Mouse (Mus musculus) thymus, postnatal 14 days (tissue): ENCODE measurements around the gene Clps.
A peak's percentile ranks its signal among the peaks of the same experiment; 100 is the strongest.
"Not testable (repeated sequence)": the region's sequence is repeated elsewhere in the genome, so short reads cannot be mapped to it uniquely, and the experiment has no call there.

ENCODE experiments used
- DNase-seq: peaks from one replicate; pipeline ENCODE4 v3.0.0; 2021

Gene Clps

DNA sequence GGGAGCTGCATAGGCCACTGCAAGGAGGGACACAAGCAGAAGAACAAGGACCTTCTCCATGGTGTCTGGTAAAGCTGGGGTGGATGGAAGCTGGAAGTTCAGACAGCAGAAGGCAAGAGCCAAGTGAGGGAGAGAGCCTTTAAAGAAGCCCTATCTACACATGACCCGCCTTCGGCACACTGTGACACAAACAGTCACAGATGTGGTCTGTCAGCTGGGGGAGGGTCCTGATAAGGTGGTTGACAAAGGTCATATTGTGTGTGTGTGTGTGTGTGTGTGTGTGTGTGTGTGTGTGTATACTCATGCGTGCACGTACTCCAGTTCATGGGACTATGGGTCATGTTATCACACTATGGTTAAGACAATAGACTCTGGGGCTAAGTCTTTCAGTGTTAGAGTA lies at the start of gene Clps:
Clps (minus strand) TSS at position 169 of the 400 bp plus-strand sequence.
- no peak for DNase-seq

DNA sequence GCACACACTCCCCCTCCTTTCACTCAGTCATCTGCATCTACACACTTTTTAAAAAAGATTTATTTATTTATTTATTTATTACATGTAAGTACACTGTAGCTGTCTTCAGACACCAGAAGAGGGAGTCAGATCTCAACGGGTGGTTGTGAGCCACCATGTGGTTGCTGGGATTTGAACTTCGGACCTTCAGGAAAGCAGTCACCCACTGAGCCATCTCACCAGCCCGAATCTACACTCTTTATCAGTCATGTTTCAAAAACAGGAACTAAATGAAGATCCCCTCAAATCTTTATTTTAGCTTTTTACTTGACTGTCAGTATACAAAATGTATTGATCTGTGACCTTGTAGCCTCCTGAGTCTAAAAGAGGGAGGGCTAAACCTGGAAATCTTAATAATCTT lies 49.0 kb upstream of the Clps start:
- DNase-seq, result no peak

DNA sequence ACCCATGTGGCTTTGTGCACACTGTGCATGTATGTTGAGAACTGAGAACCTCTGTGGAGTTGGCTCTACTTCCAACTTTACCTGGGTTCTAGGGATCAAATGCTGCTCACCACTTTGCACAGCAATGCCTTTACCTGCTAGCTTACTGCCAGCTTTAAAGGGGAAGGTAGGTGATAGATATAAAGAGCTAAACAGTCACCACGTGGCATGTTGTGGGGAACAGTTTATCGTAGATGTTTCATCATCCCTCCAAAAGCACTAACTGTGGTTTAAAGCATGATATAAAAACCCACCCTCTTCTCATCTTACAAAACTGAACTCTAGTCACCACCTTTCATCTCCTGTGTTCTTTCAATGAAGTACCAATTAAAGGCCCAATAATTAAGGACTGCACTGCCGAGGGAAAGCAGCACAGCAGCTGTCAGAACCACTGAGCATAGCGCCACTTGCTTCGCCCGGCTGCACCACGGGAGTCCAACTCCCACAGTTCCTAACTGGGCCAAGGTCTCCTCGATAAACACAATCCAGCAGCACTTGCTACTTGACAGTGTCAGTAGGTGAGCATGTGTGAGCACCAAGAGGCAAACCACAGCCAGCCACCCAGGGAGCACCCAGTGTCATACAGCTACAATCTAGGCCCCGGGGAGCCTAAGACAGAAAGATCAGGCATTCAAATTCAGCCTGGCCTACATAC lies 41.1 kb upstream of the Clps start:
- no peak for DNase-seq

DNA sequence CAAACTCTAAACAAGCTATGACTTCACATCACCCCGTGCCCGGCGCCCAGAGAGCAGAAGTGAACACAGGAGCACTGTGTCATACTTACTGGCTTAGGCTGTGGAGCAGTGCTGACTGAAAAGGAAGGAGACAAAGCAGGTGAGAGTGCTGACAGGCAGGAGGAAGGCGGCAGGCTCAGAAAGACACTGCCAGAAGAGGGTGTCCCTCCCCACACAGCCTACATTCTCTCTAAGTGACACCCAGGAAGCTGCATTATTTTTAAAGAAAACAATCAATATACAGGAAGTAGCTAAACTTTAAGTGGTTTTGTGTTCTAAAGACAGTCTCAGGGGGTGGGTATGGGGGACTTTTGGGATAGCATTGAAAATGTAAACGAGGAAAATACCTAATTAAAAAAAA lies 40.2 kb upstream of the Clps start:
- DNase-seq, result no peak

DNA sequence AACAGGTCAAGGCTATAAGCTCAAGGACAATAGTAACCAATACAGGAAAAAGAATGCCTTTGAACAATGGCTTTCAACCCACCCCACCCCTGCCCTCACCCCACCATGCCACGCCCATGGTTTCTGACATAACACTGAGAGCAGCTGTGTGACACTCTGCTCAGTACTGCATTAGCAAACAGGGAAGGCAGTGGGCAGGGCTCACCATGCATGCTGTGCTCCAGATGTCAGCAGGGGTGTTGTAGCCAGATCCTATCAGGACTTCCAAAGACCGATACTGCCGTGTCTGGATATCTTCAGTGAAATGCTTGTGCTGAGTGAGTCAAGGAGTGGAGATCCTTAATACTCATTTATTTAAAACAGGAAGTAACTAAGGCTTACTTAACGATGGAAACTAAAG lies 33.4 kb upstream of the Clps start:
- no peak for DNase-seq

DNA sequence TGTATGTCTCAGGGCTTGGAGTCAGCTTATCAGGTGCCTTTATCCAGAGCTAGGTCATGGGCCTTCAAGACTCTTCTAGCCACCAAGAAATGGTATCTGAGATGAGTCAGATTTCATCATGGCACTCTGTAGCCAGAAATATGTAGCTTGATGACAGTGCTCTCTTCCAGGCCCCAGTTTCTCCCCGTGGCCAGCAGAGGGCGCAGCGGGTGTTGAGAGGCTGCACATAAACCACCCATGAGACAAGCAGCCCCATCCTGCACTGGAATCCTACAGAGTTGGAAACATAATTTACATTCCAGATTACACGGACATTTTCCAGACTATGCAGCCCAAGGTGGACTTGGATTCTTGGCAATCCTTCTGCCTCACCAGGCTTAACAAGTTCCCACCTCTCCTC lies 32.4 kb upstream of the Clps start:
- DNase-seq, result peak; percentile 82

DNA sequence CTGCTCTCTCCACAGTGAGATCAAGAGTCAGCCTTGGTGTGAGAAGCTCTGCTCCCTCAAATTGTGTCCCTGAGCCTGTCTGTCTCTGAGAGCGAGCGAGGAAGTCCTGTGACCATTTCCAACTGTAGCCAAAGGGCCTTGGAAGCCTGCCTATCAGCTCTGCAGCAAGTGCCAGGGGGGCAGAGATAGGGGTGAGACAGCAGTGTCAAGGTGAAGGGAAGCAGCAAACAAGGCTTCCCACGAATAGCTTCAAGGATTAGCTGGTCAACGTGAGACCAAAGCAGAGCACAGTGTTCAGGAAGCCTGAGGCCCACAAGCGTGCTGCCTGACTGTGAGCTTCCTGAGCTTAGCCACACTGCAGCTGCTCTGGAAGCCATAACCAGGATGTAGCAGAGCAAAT lies 30.9 kb upstream of the Clps start:
- DNase-seq, result no peak

DNA sequence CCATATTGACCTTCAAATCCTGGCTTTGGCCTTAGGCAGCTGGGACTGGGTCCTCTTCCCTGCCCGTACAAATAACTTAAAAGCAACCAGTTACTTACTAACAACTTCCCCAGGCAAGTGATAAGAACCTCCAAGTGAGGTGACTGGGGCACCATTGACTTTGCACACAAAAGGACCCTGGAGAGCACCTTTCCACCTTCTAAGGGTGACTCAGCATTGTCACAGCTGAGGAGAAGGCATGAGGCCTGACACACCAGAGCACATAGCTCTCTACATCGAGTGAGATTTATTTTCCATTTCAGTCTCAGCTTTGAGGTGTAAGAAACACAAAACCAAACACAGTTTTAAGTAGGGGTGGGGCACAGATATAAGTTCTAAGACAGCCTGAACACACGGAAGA lies 30.0 kb upstream of the Clps start:
- no peak for DNase-seq

DNA sequence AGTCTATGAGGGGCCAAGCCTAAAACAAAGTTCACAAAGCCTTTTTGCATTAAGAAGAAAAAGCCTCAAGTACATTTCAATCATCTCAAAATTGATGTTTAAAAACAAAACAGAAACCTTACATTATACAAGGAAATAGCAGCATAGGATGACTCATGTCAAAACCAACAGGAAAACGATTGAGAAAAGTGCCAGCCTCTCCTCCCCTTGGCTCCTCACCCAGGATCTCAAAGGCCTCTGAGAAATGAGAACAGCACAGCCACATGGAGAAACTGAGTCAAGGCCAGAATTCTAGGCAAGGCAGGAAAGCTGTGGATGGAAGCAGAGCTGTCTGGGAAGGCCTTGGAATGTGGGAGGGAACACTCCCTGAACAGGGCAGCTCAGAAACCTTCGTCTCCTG lies 28.0 kb upstream of the Clps start:
- DNase-seq, result no peak

DNA sequence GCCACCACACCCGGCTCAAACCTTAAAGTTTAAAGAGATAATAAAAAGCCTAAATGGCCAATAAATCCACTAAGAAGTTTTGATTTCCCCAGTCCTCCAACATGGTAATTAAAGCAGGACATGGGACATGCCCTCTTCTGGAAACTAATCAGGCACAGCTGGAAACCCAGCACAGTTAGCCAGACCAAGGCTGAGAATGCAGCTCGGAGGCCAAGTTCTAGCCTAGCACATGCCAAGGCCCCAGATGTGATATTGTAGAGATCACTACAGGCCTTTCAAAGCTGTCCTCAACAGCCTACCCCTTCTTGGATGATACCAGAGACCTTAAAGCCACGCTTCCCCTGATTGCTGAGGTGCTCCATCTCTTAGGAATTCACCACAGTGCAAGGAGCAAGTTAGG lies 25.9 kb upstream of the Clps start:
- DNase-seq, result no peak

DNA sequence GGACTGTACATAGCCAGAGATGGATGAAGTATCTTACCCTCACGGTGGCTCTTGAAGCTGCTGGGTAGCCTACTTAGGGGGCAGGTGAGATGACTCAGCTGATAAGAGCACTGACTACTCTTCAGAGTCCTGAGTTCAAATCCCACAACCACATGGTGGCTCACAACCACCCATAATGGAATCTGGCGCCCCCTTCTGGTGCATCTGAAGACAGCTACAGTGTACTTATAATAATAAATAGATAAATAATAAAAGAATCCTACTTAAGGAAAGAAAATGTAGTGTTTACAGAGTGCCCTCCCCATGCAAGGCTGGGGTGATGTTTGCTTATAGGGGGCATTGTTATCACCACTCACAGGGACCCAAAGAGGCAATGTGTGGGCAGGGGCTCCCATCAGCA lies 20.5 kb upstream of the Clps start:
- DNase-seq, result no peak

DNA sequence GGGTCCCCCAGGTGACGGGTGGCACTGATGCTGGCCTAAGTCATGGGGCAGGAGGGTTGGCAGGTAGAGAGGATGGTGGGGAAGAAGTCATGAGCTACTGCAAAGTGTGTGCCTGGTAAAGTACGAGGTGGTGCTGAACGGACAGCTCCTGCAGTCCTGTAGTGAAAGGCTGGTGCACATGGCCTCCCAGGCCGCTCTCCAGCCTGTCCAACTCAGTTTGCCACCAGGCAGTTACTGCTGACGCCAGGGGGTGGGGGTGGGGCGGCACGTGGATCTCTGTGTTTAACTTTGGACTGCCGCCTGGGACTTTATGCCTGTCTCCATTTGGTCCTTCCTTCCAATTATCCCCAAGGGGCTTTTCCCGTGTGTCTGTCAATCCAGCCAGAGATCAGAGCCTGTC lies 19.8 kb upstream of the Clps start:
- peak; percentile 43 for DNase-seq

DNA sequence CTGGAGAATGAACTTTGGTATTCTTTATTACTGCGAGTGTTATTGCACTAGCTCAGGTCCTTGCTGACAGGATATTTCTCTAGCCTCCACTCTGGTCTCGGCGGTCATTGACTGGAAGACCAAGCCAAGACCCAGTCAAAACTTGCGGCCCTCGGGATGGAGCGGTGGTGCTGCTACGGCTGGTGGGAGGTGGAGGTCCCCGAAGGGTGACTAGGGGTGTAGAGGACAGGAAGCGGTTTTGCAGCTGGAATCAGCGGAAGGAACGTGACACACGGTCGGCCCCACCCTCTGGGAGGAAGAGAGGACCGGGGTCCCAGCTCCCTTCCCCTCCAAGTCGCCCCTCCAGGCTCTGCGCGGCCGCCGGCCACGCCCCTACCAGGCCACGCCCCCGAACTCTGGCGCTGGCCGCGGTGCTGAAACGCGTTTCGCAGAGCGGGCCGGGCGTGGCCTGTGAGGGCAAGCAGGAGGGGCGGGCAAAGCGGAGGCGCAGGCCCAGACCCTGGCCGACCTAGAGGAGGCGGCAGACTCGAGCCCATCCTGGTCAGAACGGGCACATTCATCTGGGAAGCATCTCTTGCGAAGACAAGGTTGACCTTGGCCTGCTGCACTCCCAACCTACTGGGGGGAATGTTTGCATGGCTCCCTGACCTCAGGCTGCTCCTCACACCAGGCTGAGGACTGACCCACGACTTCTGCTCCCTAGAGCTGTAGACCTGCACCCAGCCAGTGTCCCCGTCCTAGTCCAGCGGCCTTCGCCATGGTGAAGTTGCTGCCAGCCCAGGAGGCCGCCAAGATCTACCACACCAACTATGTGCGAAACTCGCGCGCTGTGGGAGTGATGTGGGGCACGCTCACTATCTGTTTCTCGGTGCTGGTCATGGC lies 14.9 kb upstream of the Clps start, which contains the start of gene Lhfpl5:
Lhfpl5 (plus strand) TSS at position 398 of the 882 bp plus-strand sequence.
- DNase-seq, result peak; percentile 75

DNA sequence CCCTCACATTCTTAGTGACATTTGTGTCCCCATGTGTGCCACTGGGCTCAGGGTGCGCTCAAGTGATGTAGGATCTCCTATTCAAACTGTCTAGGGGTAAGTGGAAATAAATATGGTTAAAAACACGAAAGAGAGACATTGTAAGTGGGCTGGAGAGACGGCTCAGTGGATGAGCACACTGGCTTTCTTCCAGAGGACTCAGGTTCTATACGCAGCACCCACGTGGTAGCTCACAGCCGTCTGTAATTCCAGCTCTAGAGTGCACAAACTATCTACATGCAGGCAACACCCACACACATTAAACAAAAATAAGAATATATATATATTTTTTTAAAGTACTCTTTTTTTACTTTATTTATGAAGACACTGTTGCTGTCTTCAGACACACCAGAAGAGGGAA lies 12.4 kb upstream of the Clps start:
- no peak for DNase-seq

DNA sequence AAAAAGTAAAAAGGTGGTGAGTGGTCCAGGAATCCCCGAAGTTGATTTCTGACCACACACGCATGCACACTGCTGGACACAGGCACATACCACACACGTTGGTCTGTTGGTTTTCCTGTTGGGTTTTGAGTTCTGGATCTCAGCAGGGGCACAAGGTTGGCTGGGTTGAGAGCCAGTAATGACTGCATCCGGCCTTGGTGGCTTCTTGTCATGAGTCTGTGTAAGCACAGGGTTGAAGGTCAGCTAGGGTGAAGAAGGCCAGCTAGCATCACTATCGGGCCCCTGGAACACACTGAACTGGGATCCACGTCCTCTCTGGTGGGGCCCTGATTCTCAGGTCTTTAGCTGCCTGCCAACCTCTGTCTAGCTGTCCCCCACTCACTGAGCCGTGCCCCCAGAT lies 12.0 kb upstream of the Clps start:
- no peak for DNase-seq

DNA sequence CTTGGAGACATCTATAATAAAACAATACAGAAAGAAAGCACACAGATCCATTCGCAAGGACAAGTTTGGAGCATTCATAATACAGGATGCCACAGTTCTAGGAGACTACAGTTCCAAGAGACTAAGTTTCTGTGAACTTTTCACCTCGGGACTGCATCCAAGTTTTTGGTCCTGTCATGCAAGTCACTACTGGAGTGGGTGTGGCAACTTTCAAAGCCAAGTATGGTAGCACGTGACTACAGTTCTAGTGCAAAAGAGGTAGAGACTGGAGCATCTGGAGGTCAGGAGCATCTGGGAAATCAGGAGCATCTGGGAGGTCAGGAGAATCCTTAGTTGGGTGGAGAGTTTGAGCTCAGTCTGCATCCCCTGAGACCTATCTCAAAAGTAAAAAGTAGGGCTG lies 11.3 kb upstream of the Clps start:
- no peak for DNase-seq

DNA sequence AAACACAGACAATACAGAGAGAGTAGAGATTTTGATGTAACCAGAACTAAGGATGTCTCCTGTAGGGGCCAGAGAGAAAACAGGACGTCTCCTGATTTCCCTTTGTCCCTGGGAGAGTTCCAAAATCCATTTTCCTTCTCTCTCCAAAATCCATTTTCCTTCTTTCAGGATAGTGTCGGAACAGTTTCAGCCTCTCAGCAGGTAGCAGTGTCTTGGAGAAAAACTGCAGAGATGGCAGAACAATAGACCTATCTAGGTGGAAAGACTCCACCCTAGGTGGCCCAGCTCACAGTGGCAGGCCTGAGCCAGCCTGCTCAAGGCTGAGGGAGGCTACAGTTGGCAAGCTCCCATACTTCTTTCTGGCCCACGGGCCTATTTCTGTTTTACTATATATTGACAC lies 7.0 kb upstream of the Clps start:
- no peak for DNase-seq

DNA sequence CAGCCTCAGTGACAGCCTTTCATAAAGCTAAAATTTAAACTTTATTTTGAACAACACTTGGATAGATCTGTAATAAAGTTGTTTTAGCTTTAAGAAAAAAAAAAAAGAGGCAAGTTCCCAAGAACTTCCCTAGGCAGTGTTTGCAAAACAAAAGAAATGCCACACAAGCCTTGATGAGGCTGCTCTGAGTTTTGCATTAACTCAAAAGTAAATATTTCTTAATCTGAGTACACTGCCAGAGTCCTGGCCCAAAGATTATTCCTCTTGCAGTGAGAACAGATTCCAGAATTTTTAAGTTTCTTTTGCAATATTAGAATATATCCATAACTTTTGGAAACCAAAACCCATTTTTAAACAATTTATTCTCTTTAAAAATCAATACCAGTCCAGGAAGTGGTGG lies 4.6 kb upstream of the Clps start:
- no peak for DNase-seq

DNA sequence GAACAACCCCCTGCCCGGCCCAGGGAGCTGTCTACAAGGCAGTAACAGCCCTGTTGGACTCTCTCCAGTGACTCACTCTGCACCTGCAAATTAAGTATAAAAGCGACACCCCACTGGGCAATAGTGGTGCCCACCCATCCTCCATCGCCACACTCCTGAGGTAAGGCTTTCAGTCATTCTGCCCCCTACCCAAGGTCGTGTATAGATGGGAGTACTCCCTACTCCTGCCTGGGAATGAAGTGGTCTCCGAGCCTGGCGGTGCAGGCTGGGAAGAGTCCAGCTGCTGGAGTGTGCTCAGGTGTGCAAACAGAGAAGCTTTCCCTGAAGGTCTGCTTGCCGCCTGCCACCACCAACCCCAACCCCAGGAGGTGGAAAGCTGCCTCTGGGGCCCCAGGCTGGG lies 1.0 kb upstream of the Clps start:
- no peak for DNase-seq

DNA sequence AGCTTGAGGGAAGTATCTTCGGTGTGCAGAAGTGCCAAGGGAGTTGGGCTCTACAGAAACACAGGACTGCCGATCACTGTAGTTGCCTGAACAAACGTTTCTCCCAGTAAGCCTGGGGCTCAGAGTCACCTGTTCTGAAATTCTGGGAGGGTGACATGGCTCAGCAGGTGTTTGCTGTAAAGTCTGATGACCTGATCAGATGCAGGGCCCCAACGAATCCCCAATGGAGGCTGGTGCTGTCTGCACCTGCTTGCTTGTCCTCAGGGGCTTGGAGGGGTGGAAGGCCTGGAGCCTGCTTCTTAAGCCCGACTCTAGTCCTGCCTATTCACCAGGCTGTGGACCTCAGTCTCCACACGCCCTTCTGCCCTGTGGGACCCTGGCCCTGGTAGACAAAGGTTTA lies 2.8 kb downstream of the Clps start:
- DNase-seq, result no peak

DNA sequence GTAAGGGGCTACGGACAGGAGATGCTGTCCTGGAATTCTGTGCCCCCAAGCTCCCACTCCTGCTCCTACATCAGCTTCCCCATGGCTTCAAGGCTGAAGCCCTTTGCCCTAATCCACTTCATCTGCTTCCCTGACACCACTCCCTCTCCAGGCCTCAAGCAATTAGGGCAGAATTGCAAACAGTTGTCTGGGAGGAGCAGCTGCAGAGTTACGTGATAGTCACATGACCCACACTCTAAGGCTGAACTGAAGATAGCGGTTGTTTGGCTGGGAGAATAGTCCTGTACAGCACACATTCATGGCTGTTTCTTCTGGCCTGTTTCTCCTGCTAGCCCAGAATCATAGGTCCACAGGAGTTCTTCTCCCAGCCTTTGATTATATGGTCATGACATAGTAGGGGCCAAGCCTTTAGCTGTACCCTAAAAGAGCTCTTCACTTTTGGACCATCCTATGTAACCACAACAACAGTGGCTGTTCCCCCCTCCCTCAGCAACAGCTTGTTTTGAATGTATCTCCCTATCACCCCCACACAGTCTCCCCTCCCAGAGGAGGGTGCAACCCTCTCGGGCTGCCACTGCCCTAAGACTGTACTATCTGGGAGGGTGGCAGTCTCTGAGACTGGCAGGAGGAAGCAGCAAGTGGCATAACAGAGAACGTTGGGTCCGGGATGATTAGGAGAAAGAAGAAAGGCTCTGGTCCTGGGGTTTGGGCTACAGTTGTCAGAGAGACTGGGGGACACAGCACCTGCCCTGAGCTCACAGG lies 3.8 kb downstream of the Clps start:
- DNase-seq, result no peak

DNA sequence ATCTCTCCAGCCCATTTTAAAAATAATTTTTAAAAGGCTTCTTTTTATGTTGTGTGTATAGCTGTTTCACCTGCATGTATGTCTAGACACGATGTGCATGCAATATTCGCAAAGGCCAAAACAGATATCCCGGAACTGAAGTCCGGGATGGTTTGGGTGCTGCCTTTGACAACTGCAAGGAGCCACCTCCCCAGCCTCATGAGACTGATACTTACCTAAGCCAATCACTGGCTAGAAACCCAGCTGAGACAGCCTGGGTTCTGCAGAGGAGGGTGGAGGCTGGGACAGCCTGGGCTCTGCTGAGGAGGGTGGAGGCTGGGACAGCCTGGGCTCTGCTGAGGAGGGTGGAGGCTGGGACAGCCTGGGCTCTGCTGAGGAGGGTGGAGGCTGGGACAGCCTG lies 6.5 kb downstream of the Clps start:
- DNase-seq, result not testable (repeated sequence)

DNA sequence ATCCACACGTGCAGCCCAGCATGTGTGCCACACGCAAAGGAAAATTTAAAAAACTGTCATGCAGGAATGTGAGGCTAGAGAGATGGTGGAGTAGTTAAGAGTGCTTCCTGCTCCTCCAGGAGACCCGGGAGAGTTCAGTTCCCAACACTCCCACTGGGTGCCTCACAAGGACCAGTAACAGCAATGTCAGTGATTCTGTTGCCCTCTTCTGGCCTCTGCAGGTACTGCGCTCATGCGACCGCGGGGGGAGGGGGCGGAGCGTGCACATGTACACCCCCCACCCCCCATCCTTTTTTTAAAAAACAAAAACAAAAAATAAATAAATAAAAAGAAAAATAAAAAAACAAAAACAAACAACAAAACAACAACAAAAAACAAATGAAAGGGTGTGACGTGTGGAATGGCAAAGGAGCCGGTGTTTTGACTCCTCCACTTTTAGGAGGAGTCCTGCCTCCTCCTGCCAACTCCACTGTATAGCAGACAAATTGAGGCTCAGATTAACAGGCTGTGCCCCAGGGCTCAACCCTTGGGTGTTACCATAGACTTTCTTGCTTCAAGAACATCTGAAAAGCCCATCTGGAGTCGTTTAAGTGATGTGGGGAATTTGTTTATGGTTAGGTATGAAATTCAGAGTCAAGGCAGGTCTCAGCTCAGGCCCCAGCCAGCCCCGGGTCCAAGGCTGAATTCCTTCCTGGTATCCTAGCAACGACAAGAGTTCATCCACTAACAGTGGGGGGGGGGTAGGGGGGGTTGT lies 7.3 kb downstream of the Clps start:
- peak; percentile 84 for DNase-seq
